Mouse (Mus musculus): Measurements from ENCODE around the gene Tppp3. TPM values are rescaled to one million over a fixed set of nuclear protein-coding genes. Genes with fewer than 3 reads are reported as not detected.

The Tppp3 gene
- polyA plus RNA-seq, 1 experiment from 2014 or later: 160 TPM

- no peak overlapping the region for H3K27ac ChIP-seq
- H3K4me2 ChIP-seq: no peak overlapping the region
- no peak overlapping the region for H3K9ac ChIP-seq
- ATAC-seq (ENCODE audit: insufficient number of reproducible peaks, low FRiP score, low TSS enrichment, low read depth): no peak
- no peaks in the 10 kb centered on the region for H3K9me3 ChIP-seq
- H3K4me1 ChIP-seq: 0 out of 2 replicates have a peak, but pooled peaks cover under 1% of the 10 kb centered on the region
- 37% methylated on average over 5 of the region's 5 CpGs for WGBS
- no peaks in the 10 kb centered on the region for H3K27me3 ChIP-seq
- no peak overlapping the region for H3K4me3 ChIP-seq
- no peaks in the 10 kb centered on the region for H3K36me3 ChIP-seq
These were observed 32.5 kb downstream of the Tppp3 start for GRCm38 (mm10) chr8:105438865-105439264.

- no peak overlapping the region for H3K9ac ChIP-seq
- H3K27me3 ChIP-seq: no peaks in the 10 kb centered on the region
- H3K36me3 ChIP-seq: no peaks in the 10 kb centered on the region
- ATAC-seq (ENCODE audit: insufficient number of reproducible peaks, low FRiP score, low TSS enrichment, low read depth): no peak
- no peak overlapping the region for H3K4me2 ChIP-seq
- H3K27ac ChIP-seq: no peak overlapping the region
- H3K9me3 ChIP-seq: no peaks in the 10 kb centered on the region
- WGBS: 80% methylated on average over 5 of the region's 5 CpGs
- no peak overlapping the region for H3K4me3 ChIP-seq
- 0 out of 2 replicates have a peak, but pooled peaks cover 4% of the 10 kb centered on the region for H3K4me1 ChIP-seq
These were observed 34.1 kb downstream of the Tppp3 start for GRCm38 (mm10) chr8:105437078-105437748.

GRCm38 (mm10) chr8:105436218-105436617, 35.1 kb downstream of the Tppp3 start:
- no peak overlapping the region for H3K9ac ChIP-seq
- H3K4me1 ChIP-seq: 0 out of 2 replicates have a peak, but pooled peaks cover 4% of the 10 kb centered on the region
- H3K27me3 ChIP-seq: no peaks in the 10 kb centered on the region
- no peak overlapping the region for H3K4me3 ChIP-seq
- H3K9me3 ChIP-seq: no peaks in the 10 kb centered on the region
- H3K36me3 ChIP-seq: no peaks in the 10 kb centered on the region
- no peak overlapping the region for H3K27ac ChIP-seq
- WGBS: 69% methylated on average over 5 of the region's 5 CpGs
- no peak for ATAC-seq (ENCODE audit: insufficient number of reproducible peaks, low FRiP score, low TSS enrichment, low read depth)
- no peak overlapping the region for H3K4me2 ChIP-seq

GRCm38 (mm10) chr8:105434136-105434535, 37.2 kb downstream of the Tppp3 start:
- Histone ChIP-seq H3K36me3 (no peaks in the 10 kb centered on the region), H3K27me3 (no peaks in the 10 kb centered on the region), H3K4me3 (no peak overlapping the region), H3K4me1 (0 out of 2 replicates have a peak, but pooled peaks cover 4% of the 10 kb centered on the region), H3K9me3 (no peaks in the 10 kb centered on the region), H3K4me2 (no peak overlapping the region), H3K27ac (no peak overlapping the region), H3K9ac (no peak overlapping the region)
- WGBS: 52% methylated on average over 5 of the region's 5 CpGs
- no peak for ATAC-seq (ENCODE audit: insufficient number of reproducible peaks, low FRiP score, low TSS enrichment, low read depth)

- WGBS: 50% methylated on average over 5 of the region's 5 CpGs
- no peak for ATAC-seq (ENCODE audit: insufficient number of reproducible peaks, low FRiP score, low TSS enrichment, low read depth)
- Histone ChIP-seq H3K4me3 (no peak overlapping the region), H3K36me3 (no peaks in the 10 kb centered on the region), H3K9ac (no peak overlapping the region), H3K4me1 (0 out of 2 replicates have a peak, but pooled peaks cover 4% of the 10 kb centered on the region), H3K27me3 (no peaks in the 10 kb centered on the region), H3K27ac (no peak overlapping the region), H3K4me2 (no peak overlapping the region), H3K9me3 (no peaks in the 10 kb centered on the region)
These were observed 37.8 kb downstream of the Tppp3 start for GRCm38 (mm10) chr8:105433511-105433910.

- H3K27me3 ChIP-seq: no peaks in the 10 kb centered on the region
These were observed 38.3 kb downstream of the Tppp3 start for GRCm38 (mm10) chr8:105433021-105433420.

GRCm38 (mm10) chr8:105431743-105432515, 39.4 kb downstream of the Tppp3 start:
- WGBS: 61% methylated on average over 7 of the region's 7 CpGs
- H3K4me3 ChIP-seq: no peak overlapping the region
- H3K9ac ChIP-seq: no peak overlapping the region
- no peak for ATAC-seq (ENCODE audit: insufficient number of reproducible peaks, low FRiP score, low TSS enrichment, low read depth)
- no peaks in the 10 kb centered on the region for H3K9me3 ChIP-seq
- H3K27me3 ChIP-seq: no peaks in the 10 kb centered on the region
- H3K4me1 ChIP-seq: 0 out of 2 replicates have a peak, but pooled peaks cover 4% of the 10 kb centered on the region
- no peak overlapping the region for H3K4me2 ChIP-seq
- no peaks in the 10 kb centered on the region for H3K36me3 ChIP-seq
- H3K27ac ChIP-seq: no peak overlapping the region

More at GRCm38 (mm10) chr8:105433021-105433420, 38.3 kb downstream of the Tppp3 start:
- WGBS: 54% methylated on average over 6 of the region's 6 CpGs
- Histone ChIP-seq H3K4me1 (0 out of 2 replicates have a peak, but pooled peaks cover 4% of the 10 kb centered on the region), H3K9me3 (no peaks in the 10 kb centered on the region), H3K36me3 (no peaks in the 10 kb centered on the region), H3K9ac (no peak overlapping the region), H3K4me2 (no peak overlapping the region), H3K27ac (no peak overlapping the region), H3K4me3 (no peak overlapping the region)
- no peak for ATAC-seq (ENCODE audit: insufficient number of reproducible peaks, low FRiP score, low TSS enrichment, low read depth)

- Histone ChIP-seq H3K4me3 (no peak overlapping the region), H3K36me3 (no peaks in the 10 kb centered on the region), H3K27ac (no peak overlapping the region), H3K4me1 (no peaks in the 10 kb centered on the region), H3K4me2 (no peak overlapping the region), H3K27me3 (no peaks in the 10 kb centered on the region), H3K9me3 (no peaks in the 10 kb centered on the region), H3K9ac (no peak overlapping the region)
- WGBS: 66% methylated on average over 6 of the region's 6 CpGs
- no peak for ATAC-seq (ENCODE audit: insufficient number of reproducible peaks, low FRiP score, low TSS enrichment, low read depth)
These were observed 44.4 kb downstream of the Tppp3 start for GRCm38 (mm10) chr8:105426878-105427277.

- H3K4me3 ChIP-seq: no peak overlapping the region
- no peak overlapping the region for H3K27ac ChIP-seq
- H3K4me1 ChIP-seq: no peaks in the 10 kb centered on the region
- no peaks in the 10 kb centered on the region for H3K36me3 ChIP-seq
- no peak overlapping the region for H3K9ac ChIP-seq
- 64% methylated on average over 1 of the region's 1 CpGs for WGBS
- no peak overlapping the region for H3K4me2 ChIP-seq
- ATAC-seq (ENCODE audit: insufficient number of reproducible peaks, low FRiP score, low TSS enrichment, low read depth): no peak
- H3K27me3 ChIP-seq: no peaks in the 10 kb centered on the region
- no peaks in the 10 kb centered on the region for H3K9me3 ChIP-seq
These were observed 49.3 kb downstream of the Tppp3 start for GRCm38 (mm10) chr8:105422006-105422405.

- Histone ChIP-seq H3K4me3 (no peak overlapping the region), H3K27ac (no peak overlapping the region), H3K4me2 (no peak overlapping the region), H3K36me3 (no peaks in the 10 kb centered on the region), H3K9me3 (no peaks in the 10 kb centered on the region), H3K9ac (no peak overlapping the region), H3K4me1 (no peaks in the 10 kb centered on the region), H3K27me3 (peaks cover 9% of the 10 kb centered on the region; the same call in 1 of the 2 replicates)
- 79% methylated on average over 4 of the region's 4 CpGs for WGBS
- no peak for ATAC-seq (ENCODE audit: insufficient number of reproducible peaks, low FRiP score, low TSS enrichment, low read depth)
These were observed 51.5 kb downstream of the Tppp3 start for GRCm38 (mm10) chr8:105419800-105420199.

GRCm38 (mm10) chr8:105418992-105419391, 52.3 kb downstream of the Tppp3 start:
- no peak overlapping the region for H3K9ac ChIP-seq
- no peak overlapping the region for H3K27ac ChIP-seq
- no peaks in the 10 kb centered on the region for H3K4me1 ChIP-seq
- H3K4me3 ChIP-seq: no peak overlapping the region
- ATAC-seq (ENCODE audit: insufficient number of reproducible peaks, low FRiP score, low TSS enrichment, low read depth): no peak
- WGBS: 75% methylated on average over 2 of the region's 2 CpGs
- no peak overlapping the region for H3K4me2 ChIP-seq
- H3K9me3 ChIP-seq: no peaks in the 10 kb centered on the region
- no peaks in the 10 kb centered on the region for H3K36me3 ChIP-seq
- peaks cover 17% of the 10 kb centered on the region for H3K27me3 ChIP-seq

All from limb, embryonic 15.5 days (tissue).